Mouse (Mus musculus) CH12.LX (cell line): Measurements from ENCODE around the gene Catsperz. TPM values are rescaled to one million over a fixed set of nuclear protein-coding genes. Genes with fewer than 3 reads are reported as not detected.

Experiments
- DNase-seq: peaks from one replicate; pipeline ENCODE4 v3.0.0-alpha.2; 2013; ENCODE audit errors: extremely low read depth
- H3K27ac ChIP-seq: 2 replicates; pipeline ENCODE4 v1.5.1; 2012; ENCODE audit warnings: low read depth, mild to moderate bottlenecking, control low read depth, moderate library complexity; ENCODE audit not compliant: insufficient read depth
- H3K27me3 ChIP-seq: replicated peaks from 2 replicates; pipeline ENCODE3; 2012; ENCODE audit warnings: inconsistent platforms
- H3K36me3 ChIP-seq, 2 experiments: replicated peaks in 1 of 2; 2 replicates each; pipeline versions ENCODE3 to v1.6.1; 2012; ENCODE audit warnings: inconsistent platforms in 1 of 2, low read length in 1 of 2, mild to moderate bottlenecking in 1 of 2, mixed read lengths in 1 of 2, moderate library complexity in 1 of 2; ENCODE audit not compliant: control insufficient read depth in 1 of 2, insufficient read depth in 1 of 2
- H3K4me1 ChIP-seq, 2 experiments: 2 replicates each; pipeline ENCODE4 v1.6.1; 2012; ENCODE audit warnings: inconsistent platforms in 1 of 2, moderate library complexity in 1 of 2; ENCODE audit not compliant: insufficient read depth in 2 of 2, control insufficient read depth in 1 of 2
- H3K4me2 ChIP-seq: 2 replicates; pipeline ENCODE4 v1.6.1; 2012; ENCODE audit warnings: low read depth, mild to moderate bottlenecking, control low read depth; ENCODE audit not compliant: poor library complexity, insufficient read depth, severe bottlenecking
- H3K4me3 ChIP-seq, 3 experiments: fragments of 150-350 bp in 1 of 3; sonication (generic) in 1 of 3; replicated peaks in 1 of 3; 2 replicates each; pipeline versions ENCODE3 to v1.5.1; 2011 to 2012; ENCODE audit warnings: low read depth in 2 of 3, low read length in 2 of 3, mild to moderate bottlenecking in 2 of 3, moderate library complexity in 2 of 3, control low read depth in 1 of 3, improper control_type of control experiment in 1 of 3, inconsistent platforms in 1 of 3, mixed read lengths in 1 of 3; ENCODE audit not compliant: poor library complexity in 1 of 3
- H3K79me2 ChIP-seq: replicated peaks from 2 replicates; pipeline ENCODE4 v1.6.1; 2012; ENCODE audit warnings: mild to moderate bottlenecking, moderate library complexity; ENCODE audit not compliant: control insufficient read depth, poor library complexity, insufficient read depth, severe bottlenecking; ENCODE audit errors: extremely low read depth
- H3K9ac ChIP-seq: 2 replicates; pipeline ENCODE4 v1.6.1; 2012; ENCODE audit warnings: low read depth, mild to moderate bottlenecking, control low read depth, moderate library complexity; ENCODE audit not compliant: insufficient read depth
- H3K9me3 ChIP-seq: replicated peaks from 2 replicates; pipeline ENCODE3; 2012; ENCODE audit warnings: low read length, inconsistent platforms, mixed read lengths
- BHLHE40 ChIP-seq: IDR thresholded peaks from 2 replicates; pipeline ENCODE4 v1.6.1; 2011; ENCODE audit warnings: mild to moderate bottlenecking, low read depth, low read length, improper control_type of control experiment
- E2F4 ChIP-seq: IDR thresholded peaks from 2 replicates; pipeline ENCODE4 v1.6.1; 2011; ENCODE audit warnings: low read depth, low read length, improper control_type of control experiment; ENCODE audit not compliant: insufficient replicate concordance
- HCFC1 ChIP-seq: IDR thresholded peaks from 2 replicates; pipeline ENCODE4 v1.6.1; 2012; ENCODE audit warnings: low read depth, mild to moderate bottlenecking, inconsistent platforms, low read length, improper control_type of control experiment
- IRF4 ChIP-seq: IDR thresholded peaks from 2 replicates; pipeline ENCODE4 v1.6.1; 2014; ENCODE audit warnings: low read depth, mild to moderate bottlenecking, inconsistent platforms, low read length, improper control_type of control experiment
- JUN ChIP-seq: IDR thresholded peaks from 2 replicates; pipeline ENCODE4 v1.6.1; 2011; ENCODE audit warnings: low read depth, mild to moderate bottlenecking, low read length, improper control_type of control experiment, moderate library complexity; ENCODE audit not compliant: insufficient read depth
- JUND ChIP-seq: conservative IDR thresholded peaks from 2 replicates; pipeline ENCODE4 v1.6.1; 2011; ENCODE audit warnings: low read depth, low read length, improper control_type of control experiment
- KAT2A ChIP-seq: IDR thresholded peaks from 2 replicates; pipeline ENCODE4 v1.6.1; 2012; ENCODE audit warnings: low read length, improper control_type of control experiment, inconsistent platforms; ENCODE audit not compliant: insufficient replicate concordance
- MAFK ChIP-seq: IDR thresholded peaks from 2 replicates; pipeline ENCODE4 v1.6.1; 2011; ENCODE audit warnings: low read length, improper control_type of control experiment; ENCODE audit not compliant: insufficient replicate concordance
- MAX ChIP-seq: IDR thresholded peaks from 2 replicates; pipeline ENCODE4 v1.6.1; 2011; ENCODE audit warnings: low read length, improper control_type of control experiment
- MAZ ChIP-seq: IDR thresholded peaks from 2 replicates; pipeline ENCODE4 v1.6.1; 2012; ENCODE audit warnings: low read depth, mild to moderate bottlenecking, inconsistent platforms, low read length, improper control_type of control experiment, moderate library complexity
- MXI1 ChIP-seq: IDR thresholded peaks from 2 replicates; pipeline ENCODE4 v1.6.1; 2011; ENCODE audit warnings: mild to moderate bottlenecking, low read depth, low read length, improper control_type of control experiment
- NELFE ChIP-seq: IDR thresholded peaks from 2 replicates; pipeline ENCODE4 v1.6.1; 2011; ENCODE audit warnings: low read depth, low read length, improper control_type of control experiment
- NRF1 ChIP-seq: IDR thresholded peaks from 2 replicates; pipeline ENCODE4 v1.6.1; 2014; ENCODE audit warnings: low read depth, mild to moderate bottlenecking, inconsistent platforms, low read length, improper control_type of control experiment, moderate library complexity
- PAX5 ChIP-seq: IDR thresholded peaks from 2 replicates; pipeline ENCODE4 v1.6.1; 2012; ENCODE audit warnings: low read length, inconsistent platforms, mixed read lengths
- RAD21 ChIP-seq: IDR thresholded peaks from 2 replicates; pipeline ENCODE4 v1.6.1; 2011; ENCODE audit warnings: low read depth, mild to moderate bottlenecking, low read length, improper control_type of control experiment, moderate library complexity
- RCOR1 ChIP-seq: conservative IDR thresholded peaks from 2 replicates; pipeline ENCODE4 v1.6.1; 2012; ENCODE audit warnings: low read depth, mild to moderate bottlenecking, inconsistent platforms, low read length, improper control_type of control experiment
- SMC3 ChIP-seq: IDR thresholded peaks from 2 replicates; pipeline ENCODE4 v1.6.1; 2011; ENCODE audit warnings: low read depth, low read length, improper control_type of control experiment
- TBP ChIP-seq: conservative IDR thresholded peaks from 2 replicates; pipeline ENCODE4 v1.6.1; 2011; ENCODE audit warnings: low read depth, low read length, improper control_type of control experiment
- USF1 ChIP-seq: IDR thresholded peaks from 2 replicates; pipeline ENCODE4 v1.6.1; 2014; ENCODE audit warnings: low read depth, mild to moderate bottlenecking, inconsistent platforms, low read length, improper control_type of control experiment
- USF2 ChIP-seq: conservative IDR thresholded peaks from 2 replicates; pipeline ENCODE4 v1.6.1; 2011; ENCODE audit warnings: low read depth, low read length, improper control_type of control experiment
- ZC3H11A ChIP-seq: IDR thresholded peaks from 2 replicates; pipeline ENCODE4 v1.6.1; 2012; ENCODE audit warnings: low read depth, mild to moderate bottlenecking, inconsistent platforms, low read length, improper control_type of control experiment
- ZKSCAN1 ChIP-seq: IDR thresholded peaks from 2 replicates; pipeline ENCODE4 v1.6.1; 2012; ENCODE audit warnings: low read depth, inconsistent platforms, low read length, improper control_type of control experiment, borderline replicate concordance
- ZNF384 ChIP-seq: IDR thresholded peaks from 2 replicates; pipeline ENCODE4 v1.6.1; 2012; ENCODE audit warnings: low read depth, low read length, improper control_type of control experiment, inconsistent platforms
- dilution Hi-C: fragments of 300-500 bp; cut with MboI; formaldehyde crosslinking; loops from 2 replicates; pipeline ENCODE4 v1.14.3; 2020; ENCODE audit warnings: low sequenced_read_pairs; ENCODE audit not compliant: extremely low pct_unique_long_range_greater_than_20kb, extremely low pct_ligation_motif_present
- in situ Hi-C: fragments of 300-500 bp; cut with MboI; formaldehyde crosslinking; loops from 3 replicates; pipeline ENCODE4 v1.14.3; 2019; ENCODE audit warnings: low sequenced_read_pairs, low pct_ligation_motif_present, low pct_unique_long_range_greater_than_20kb, mixed read lengths
- polyA plus RNA-seq: library from polyadenylated mRNA; unstranded; fragments of >175 nt; gene quantifications from 2 replicates; pipeline ENCODE4 v1.2.1, GENCODE M21; 2012; ENCODE audit warnings: low read depth; ENCODE audit not compliant: insufficient read length
- total RNA-seq, 2 experiments: library from RNA; depleted of rRNA; stranded (reverse); fragments of 300-350 nt in 1 of 2; fragments of >200 nt in 1 of 2; gene quantifications; 2 replicates each; pipeline ENCODE4 v1.2.3; 2012 to 2014

Catsperz gene
- total and polyA plus RNA-seq, 3 experiments = not detected

- Histone ChIP-seq H3K27ac (no peak overlapping the region), H3K4me1 (peaks cover 0 to 4% of the 10 kb centered on the region in 2 experiments; a peak in 2 of 4 replicates), H3K79me2 (no peaks in the 10 kb centered on the region), H3K36me3 (peaks cover 0 to 5% of the 10 kb centered on the region in 2 experiments), H3K9ac (no peak overlapping the region), H3K27me3 (no peaks in the 10 kb centered on the region), H3K9me3 (no peaks in the 10 kb centered on the region), H3K4me2 (no peak overlapping the region), H3K4me3 (no peak overlapping the region)
- DNase-seq = no peak
- dilution Hi-C loops = no loop called here
- in situ Hi-C loops = no loop called here
- TF ChIP-seq MAX (no peak), E2F4 (no peak), JUND (no peak), TBP (no peak), MAZ (no peak), JUN (no peak), IRF4 (no peak), NELFE (no peak), ZNF384 (no peak), NRF1 (no peak), USF2 (no peak), MXI1 (no peak), USF1 (no peak), BHLHE40 (no peak), RAD21 (no peak), HCFC1 (no peak), PAX5 (no peak), RCOR1 (no peak), ZKSCAN1 (no peak), KAT2A (no peak)
Observed at GRCm38 (mm10) chr19:6933102-6933435, 7.9 kb upstream of the Catsperz start.

GRCm38 (mm10) chr19:6932018-6932417, 6.8 kb upstream of the Catsperz start:
- Histone ChIP-seq H3K4me1 (peaks cover 0 to 4% of the 10 kb centered on the region in 2 experiments; a peak in 2 of 4 replicates), H3K9me3 (no peaks in the 10 kb centered on the region), H3K79me2 (no peaks in the 10 kb centered on the region), H3K27me3 (no peaks in the 10 kb centered on the region), H3K9ac (no peak overlapping the region), H3K4me2 (no peak overlapping the region), H3K36me3 (no peaks in the 10 kb centered on the region), H3K27ac (no peak overlapping the region), H3K4me3 (no peak overlapping the region)
- dilution Hi-C loops = no loop called here
- no peak for TF ChIP-seq MAFK
- no peak for TF ChIP-seq BHLHE40
- TF ChIP-seq SMC3 = no peak
- no peak for TF ChIP-seq ZC3H11A
- DNase-seq = no peak
- in situ Hi-C loops = no loop called here
